In genomic region chr10:110417003-110417402, GRCm38 (mm10) we compare ENCODE assay signal across 21 mouse cellular contexts. TPM values are rescaled to one million over a fixed set of nuclear protein-coding genes. Genes with fewer than 3 reads are reported as not detected.
DNase-seq lines count a peak whose midpoint lies in the region; ATAC-seq and TF ChIP-seq lines count a peak whose summit lies in the region.
"Had no signal": no experiment of that assay in that cellular context is flagged by ENCODE, and none has a peak within 500 bp of the region (broad histone marks: within the 10 kb centered on the region; RNA-seq: fewer than 3 reads in every experiment).

No protein-coding gene starts in this region.

- DNase-seq in forebrain, postnatal 0 days, result no peak
- no peak for DNase-seq in neural tube, embryonic 10.5 days (ENCODE audit: extremely low spot score, low spot score)
- DNase-seq in retina, embryonic 14.5 days (ENCODE audit: low spot score), result no peak
- DNase-seq: adrenal gland, adult 8-10 months; adrenal gland, postnatal 36 days; cerebellum, adult 2 months; cerebellum, postnatal 10 days; gastrocnemius, postnatal 36 days; heart, adult 11 months; heart, postnatal 36 days had no signal

- no peak overlapping the region for H3K4me2 ChIP-seq in forebrain, embryonic 12.5 days
- no peak overlapping the region for H3K4me2 ChIP-seq in forebrain, postnatal 0 days (ENCODE audit: low read depth)
- H3K4me2 ChIP-seq in neural tube, embryonic 12.5 days (replicated peaks), result no peak overlapping the region
- H3K4me2 ChIP-seq in hindbrain, embryonic 15.5 days, result no peak overlapping the region
- H3K4me2 ChIP-seq in liver, embryonic 12.5 days, result no peak overlapping the region
- H3K4me2 ChIP-seq: heart, embryonic 13.5 days had no signal

- H3K9ac ChIP-seq in forebrain, embryonic 12.5 days, result no peak overlapping the region
- no peak overlapping the region for H3K9ac ChIP-seq in forebrain, postnatal 0 days
- no peak overlapping the region for H3K9ac ChIP-seq in neural tube, embryonic 12.5 days
- H3K9ac ChIP-seq in hindbrain, embryonic 15.5 days, result no peak overlapping the region
- no peak overlapping the region for H3K9ac ChIP-seq in liver, embryonic 12.5 days
- H3K9ac ChIP-seq: heart, embryonic 13.5 days had no signal

- 85% methylated on average over 5 of the region's 5 CpGs for WGBS in forebrain, embryonic 12.5 days
- 83% methylated on average over 5 of the region's 5 CpGs for WGBS in forebrain, postnatal 0 days
- WGBS in neural tube, embryonic 12.5 days, result 40% methylated on average over 5 of the region's 5 CpGs
- 42% methylated on average over 5 of the region's 5 CpGs for WGBS in hindbrain, embryonic 15.5 days
- WGBS in liver, embryonic 12.5 days (ENCODE audit: insufficient replicate concordance), result 64% methylated on average over 5 of the region's 5 CpGs

- no peaks in the 10 kb centered on the region for H3K36me3 ChIP-seq in forebrain, embryonic 12.5 days (replicated peaks)
- H3K36me3 ChIP-seq in forebrain, postnatal 0 days (ENCODE audit: insufficient read depth), result no peaks in the 10 kb centered on the region
- no peaks in the 10 kb centered on the region for H3K36me3 ChIP-seq in neural tube, embryonic 12.5 days
- no peaks in the 10 kb centered on the region for H3K36me3 ChIP-seq in hindbrain, embryonic 15.5 days
- no peaks in the 10 kb centered on the region for H3K36me3 ChIP-seq in liver, embryonic 12.5 days
- H3K36me3 ChIP-seq: embryonic facial prominence, embryonic 10.5 days; heart, embryonic 13.5 days had no signal

- peak; percentile 37; the same call in 1 of the 2 replicates for ATAC-seq in forebrain, embryonic 12.5 days (ENCODE audit: low FRiP score)
- no peak for ATAC-seq in forebrain, postnatal 0 days
- peak; percentile 77 for ATAC-seq in neural tube, embryonic 12.5 days (ENCODE audit: low FRiP score, low read depth)
- ATAC-seq in hindbrain, embryonic 15.5 days (ENCODE audit: low FRiP score, low read depth), result no peak
- ATAC-seq in liver, embryonic 12.5 days, result no peak
- ATAC-seq: activated CD4-positive, CD25-positive, alpha-beta regulatory T cell, adult 4 months; forebrain, embryonic 14.5 days; intestine, embryonic 16.5 days; Patski had no signal

- peaks cover 10% of the 10 kb centered on the region; the same call in 1 of the 2 replicates for H3K4me1 ChIP-seq in forebrain, embryonic 12.5 days
- peaks cover 5% of the 10 kb centered on the region for H3K4me1 ChIP-seq in forebrain, postnatal 0 days (ENCODE audit: insufficient read depth)
- peaks cover 13% of the 10 kb centered on the region for H3K4me1 ChIP-seq in neural tube, embryonic 12.5 days
- H3K4me1 ChIP-seq in hindbrain, embryonic 15.5 days (replicated peaks), result peaks cover 24% of the 10 kb centered on the region
- no peaks in the 10 kb centered on the region for H3K4me1 ChIP-seq in liver, embryonic 12.5 days
- H3K4me1 ChIP-seq: embryonic facial prominence, embryonic 10.5 days had no signal

- no peak overlapping the region for H3K4me3 ChIP-seq in forebrain, embryonic 12.5 days (replicated peaks)
- no peak overlapping the region for H3K4me3 ChIP-seq in forebrain, postnatal 0 days (ENCODE audit: low read depth, low read length)
- H3K4me3 ChIP-seq in neural tube, embryonic 12.5 days, result no peak overlapping the region
- no peak overlapping the region for H3K4me3 ChIP-seq in hindbrain, embryonic 15.5 days
- H3K4me3 ChIP-seq in liver, embryonic 12.5 days, result no peak overlapping the region
- H3K4me3 ChIP-seq: embryonic facial prominence, embryonic 10.5 days; heart, embryonic 13.5 days had no signal

- TF ChIP-seq CTCF in forebrain, postnatal 0 days (IDR thresholded peaks at IDR 0.05; ENCODE audit: low read depth), result no peak

- no peaks in the 10 kb centered on the region for H3K9me3 ChIP-seq in forebrain, embryonic 12.5 days
- no peaks in the 10 kb centered on the region for H3K9me3 ChIP-seq in forebrain, postnatal 0 days (ENCODE audit: low read length)
- H3K9me3 ChIP-seq in neural tube, embryonic 12.5 days, result no peaks in the 10 kb centered on the region
- H3K9me3 ChIP-seq in hindbrain, embryonic 15.5 days, result no peaks in the 10 kb centered on the region
- H3K9me3 ChIP-seq in liver, embryonic 12.5 days (replicated peaks), result no peaks in the 10 kb centered on the region
- H3K9me3 ChIP-seq: embryonic facial prominence, embryonic 10.5 days; heart, embryonic 13.5 days had no signal

- H3K27ac ChIP-seq in forebrain, embryonic 12.5 days, result no peak overlapping the region
- no peak overlapping the region for H3K27ac ChIP-seq in forebrain, postnatal 0 days (ENCODE audit: low read depth, low read length)
- H3K27ac ChIP-seq in neural tube, embryonic 12.5 days, result no peak overlapping the region
- 0 out of 2 replicates have a peak overlapping the region, but pooled peaks have one; percentile 48 for H3K27ac ChIP-seq in hindbrain, embryonic 15.5 days (replicated peaks)
- H3K27ac ChIP-seq in liver, embryonic 12.5 days, result no peak overlapping the region
- H3K27ac ChIP-seq: embryonic facial prominence, embryonic 10.5 days; heart, embryonic 13.5 days had no signal

- no peaks in the 10 kb centered on the region for H3K27me3 ChIP-seq in forebrain, embryonic 12.5 days
- H3K27me3 ChIP-seq in forebrain, postnatal 0 days (ENCODE audit: insufficient read depth, low read length), result no peaks in the 10 kb centered on the region
- no peaks in the 10 kb centered on the region for H3K27me3 ChIP-seq in neural tube, embryonic 12.5 days (replicated peaks)
- no peaks in the 10 kb centered on the region for H3K27me3 ChIP-seq in hindbrain, embryonic 15.5 days
- no peaks in the 10 kb centered on the region for H3K27me3 ChIP-seq in liver, embryonic 12.5 days (replicated peaks)
- H3K27me3 ChIP-seq: CH12.LX; heart, embryonic 13.5 days had no signal

RNA-seq across cellular contexts. Expression of gene Nav3, which starts 39.0 kb away (rescaled TPM):
- 9.8 and 10.7 TPM in 2 replicates for polyA plus RNA-seq in forebrain, embryonic 12.5 days (2016; fragmentation: Nextera tagmentation; extraction: Ambion mirVana)
- total RNA-seq in forebrain, postnatal 0 days (2014; rRNA removed), result 72.9 and 119 TPM in 2 replicates
- polyA plus RNA-seq in forebrain, postnatal 0 days (2015; fragmentation: Nextera tagmentation; extraction: Ambion mirVana), result 14.3 and 20.1 TPM in 2 replicates
- polyA plus RNA-seq in neural tube, embryonic 12.5 days (2016; fragmentation: Nextera tagmentation; extraction: Ambion mirVana), result 19.4 and 19.5 TPM in 2 replicates
- polyA plus RNA-seq in hindbrain, embryonic 15.5 days (2015; fragmentation: Nextera tagmentation; extraction: Ambion mirVana), result 24.9 and 25.1 TPM in 2 replicates
- 0.13 and 0.30 TPM in 2 replicates for polyA plus RNA-seq in liver, embryonic 12.5 days (2016; fragmentation: Nextera tagmentation; extraction: Ambion mirVana)

Comparison
In these comparisons a context has a peak if more than half of its experiments do, and no peak if none do; other contexts are left out.
1. ATAC-seq: peak in forebrain, embryonic 12.5 days (single experiment) and neural tube, embryonic 12.5 days (single experiment); none in forebrain, postnatal 0 days (single experiment), hindbrain, embryonic 15.5 days (single experiment) and liver, embryonic 12.5 days (single experiment).